Mouse (Mus musculus): ENCODE measurements at regions not wholly inside any gene's neighbourhood (a gene's known extent, or its start where the extent isn't known, plus 50 kb on each side); places are given as distances from the start of the nearest gene placed in this dataset.

GRCm38 (mm10) chr4:71130946-71131669, 596.3 kb upstream of the Megf9 start:
- H3K27ac ChIP-seq (ENCODE audit: control insufficient read depth, low read depth, low read length), result no peak overlapping the region
- no peaks in the 10 kb centered on the region for H3K27me3 ChIP-seq (ENCODE audit: control insufficient read depth in 1 of 2, insufficient read depth in 2 of 2, low read length in 2 of 2)
- H3K36me3 ChIP-seq (ENCODE audit: control insufficient read depth in 1 of 2, insufficient read depth in 2 of 2, low read length in 2 of 2), result no peaks in the 10 kb centered on the region
- TF ChIP-seq GABPA (IDR thresholded peaks at IDR 0.05; ENCODE audit: low read depth, low read length) (no peak), NELFE (IDR thresholded peaks at IDR 0.05; ENCODE audit: low read depth, low read length) (no peak), ZC3H11A (IDR thresholded peaks at IDR 0.05; ENCODE audit: low read depth, low read length) (no peak), ZKSCAN1 (IDR thresholded peaks at IDR 0.05; ENCODE audit: low read depth, low read length) (no peak), POLR2A (IDR thresholded peaks at IDR 0.05; ENCODE audit: control insufficient read depth in 1 of 2, insufficient read depth in 1 of 2, low read depth in 1 of 2, low read length in 2 of 2, poor library complexity in 1 of 2) (no peak), POLR2AphosphoS2 (IDR thresholded peaks at IDR 0.05; ENCODE audit: low read length) (no peak), SIN3A (IDR thresholded peaks at IDR 0.05; ENCODE audit: low read length) (no peak), ZNF384 (IDR thresholded peaks at IDR 0.05; ENCODE audit: low read depth, low read length) (no peak)
- no peaks in the 10 kb centered on the region for H3K4me1 ChIP-seq (ENCODE audit: control insufficient read depth in 1 of 2, insufficient read depth in 2 of 2, low read length in 2 of 2)
- H3K4me3 ChIP-seq (ENCODE audit: control insufficient read depth in 1 of 2, insufficient read depth in 1 of 2, low read depth in 2 of 2, low read length in 2 of 2), result no peak overlapping the region
- H3K9me3 ChIP-seq (replicated peaks; ENCODE audit: insufficient read depth, low read length), result no peaks in the 10 kb centered on the region
- no peak for DNase-seq (ENCODE audit: low read depth, low spot score)
- no peaks in the 10 kb centered on the region for H3K79me2 ChIP-seq (ENCODE audit: control insufficient read depth, insufficient read depth, low read length, poor library complexity)
- no peak overlapping the region for H3K9ac ChIP-seq (ENCODE audit: control insufficient read depth, low read depth, low read length, poor library complexity, severe bottlenecking)

GRCm38 (mm10) chr4:71129306-71129705, 594.5 kb upstream of the Megf9 start:
- no peak overlapping the region for H3K9ac ChIP-seq (ENCODE audit: control insufficient read depth, low read depth, low read length, poor library complexity, severe bottlenecking)
- no peak for DNase-seq (ENCODE audit: low read depth, low spot score)
- no peaks in the 10 kb centered on the region for H3K27me3 ChIP-seq (ENCODE audit: control insufficient read depth in 1 of 2, insufficient read depth in 2 of 2, low read length in 2 of 2)
- no peaks in the 10 kb centered on the region for H3K79me2 ChIP-seq (ENCODE audit: control insufficient read depth, insufficient read depth, low read length, poor library complexity)
- no peaks in the 10 kb centered on the region for H3K9me3 ChIP-seq (replicated peaks; ENCODE audit: insufficient read depth, low read length)
- TF ChIP-seq NELFE (IDR thresholded peaks at IDR 0.05; ENCODE audit: low read depth, low read length) (no peak), POLR2AphosphoS5 (IDR thresholded peaks at IDR 0.05; ENCODE audit: borderline replicate concordance, low read depth, low read length) (no peak), ZKSCAN1 (IDR thresholded peaks at IDR 0.05; ENCODE audit: low read depth, low read length) (no peak)
- no peaks in the 10 kb centered on the region for H3K4me1 ChIP-seq (ENCODE audit: control insufficient read depth in 1 of 2, insufficient read depth in 2 of 2, low read length in 2 of 2)
- no peak overlapping the region for H3K27ac ChIP-seq (ENCODE audit: control insufficient read depth, low read depth, low read length)
- H3K36me3 ChIP-seq (ENCODE audit: control insufficient read depth in 1 of 2, insufficient read depth in 2 of 2, low read length in 2 of 2), result no peaks in the 10 kb centered on the region
- H3K4me3 ChIP-seq (ENCODE audit: control insufficient read depth in 1 of 2, insufficient read depth in 1 of 2, low read depth in 2 of 2, low read length in 2 of 2), result no peak overlapping the region

Measured in MEL (cell line).